Mouse (Mus musculus): Measurements from ENCODE around the gene Cacna2d3.

DNA sequence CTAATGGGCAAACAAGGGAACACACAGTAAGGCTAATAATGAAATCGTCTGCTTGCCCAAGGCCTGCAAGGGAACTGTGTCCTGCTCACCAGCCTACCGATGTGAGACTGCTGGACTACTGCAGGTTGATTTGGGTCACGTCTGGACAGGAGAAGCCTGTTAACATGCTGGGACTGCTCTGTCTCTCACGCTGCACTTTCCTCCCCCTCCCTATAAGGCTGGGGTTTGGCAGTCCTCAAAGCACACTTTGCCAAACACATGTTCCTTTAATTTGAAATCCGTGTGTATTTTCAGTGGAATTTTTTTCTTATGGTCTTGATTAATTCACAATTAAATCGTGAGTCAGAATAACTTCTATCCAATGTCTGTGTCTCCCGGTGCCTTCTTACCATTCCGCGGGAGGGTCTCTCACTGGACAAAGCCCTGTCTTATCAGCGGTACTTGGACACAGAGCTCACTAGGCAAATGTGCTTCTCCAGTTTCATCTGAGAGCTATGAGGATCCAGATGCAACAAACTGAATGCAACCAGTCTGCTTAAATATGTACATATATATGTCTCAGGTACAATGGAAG lies 584.6 kb downstream of the Cacna2d3 start:
- TF ChIP-seq FLI1 (IDR thresholded peaks at IDR 0.05; ENCODE audit: low read length) (no peak), GATA1 (IDR thresholded peaks at IDR 0.05; ENCODE audit: borderline replicate concordance, low read length) (no peak)

Measured in megakaryocyte, embryonic 14.5 days (primary cell).